Mouse (Mus musculus) cortical plate, adult 2 months (tissue): ENCODE data around the gene Zbtb16.

Experiments used
- CTCF ChIP-seq: fragments of 200-500 bp; IDR thresholded peaks from 2 replicates; pipeline ENCODE4 v1.5.1; 2011; ENCODE audit warnings: mild to moderate bottlenecking, control low read depth, low read length; ENCODE audit not compliant: insufficient read depth; ENCODE audit errors: extremely low read depth
- POLR2A ChIP-seq: fragments of 200-500 bp; IDR thresholded peaks from 2 replicates; pipeline ENCODE4 v1.6.1; 2011; ENCODE audit warnings: mild to moderate bottlenecking, low read length, control low read depth; ENCODE audit not compliant: insufficient read depth; ENCODE audit errors: extremely low read depth

DNA sequence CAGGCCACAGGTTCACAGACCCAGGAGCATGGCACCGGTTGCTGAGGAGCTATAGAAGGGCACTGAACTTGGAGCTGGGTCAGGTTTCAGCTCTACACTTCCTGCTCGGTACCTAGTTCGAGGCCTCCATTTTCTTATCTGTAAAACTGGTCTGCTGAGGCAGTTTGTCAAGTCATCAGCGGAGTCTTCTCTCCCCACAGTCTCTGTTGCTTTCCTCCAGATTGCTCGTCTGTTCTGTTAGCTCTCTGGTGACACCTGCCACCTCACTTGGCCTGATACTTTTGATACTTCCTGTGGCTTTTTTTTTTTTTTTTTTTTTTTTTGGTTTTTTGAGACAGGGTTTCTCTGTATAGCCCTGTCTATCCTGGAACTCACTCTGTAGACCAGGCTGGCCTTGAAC is 124.2 kb downstream of the Zbtb16 start:
- TF ChIP-seq CTCF (no peak), POLR2A (no peak)
